Mouse (Mus musculus) testis, adult 2 months (tissue): ENCODE measurements around the gene Bace2.

ENCODE experiments used
- CTCF ChIP-seq: fragments of 200-500 bp; IDR thresholded peaks from 2 replicates; pipeline ENCODE4 v1.5.1; 2012; ENCODE audit warnings: low read depth, mild to moderate bottlenecking, inconsistent platforms, low read length, moderate library complexity; ENCODE audit not compliant: control insufficient read depth, insufficient read depth, insufficient replicate concordance
- POLR2A ChIP-seq: fragments of 200-500 bp; IDR thresholded peaks from 2 replicates; pipeline ENCODE4 v1.6.1; 2012; ENCODE audit warnings: low read depth, mild to moderate bottlenecking, inconsistent platforms, low read length, moderate library complexity; ENCODE audit not compliant: control insufficient read depth

DNA sequence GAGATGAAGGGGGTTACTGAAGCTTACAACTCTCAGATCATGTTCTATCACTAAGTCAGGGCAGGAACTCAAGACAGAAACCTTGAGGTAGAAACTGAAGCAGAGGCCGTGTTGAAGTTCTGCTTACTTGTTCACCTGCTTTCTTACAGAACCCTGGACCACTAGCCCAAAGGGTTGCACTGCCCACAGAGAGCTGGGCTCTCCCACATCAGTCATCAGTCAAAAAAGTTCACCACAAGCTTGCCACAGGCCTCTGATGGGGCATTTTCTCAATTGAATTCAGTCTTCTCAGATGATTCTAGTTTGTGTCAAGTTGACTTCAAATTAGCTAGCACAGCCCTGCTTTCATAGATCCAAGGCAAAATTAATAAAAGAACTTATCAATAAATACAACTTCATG, 103.3 kb downstream of the Bace2 start:
- no peak for TF ChIP-seq CTCF
- TF ChIP-seq POLR2A, result no peak
